Mouse (Mus musculus) neural tube, embryonic 12.5 days (tissue): ENCODE data around the gene Agfg2. TPM values are rescaled to one million over a fixed set of nuclear protein-coding genes. Genes with fewer than 3 reads are reported as not detected.

Experiments
- polyA plus RNA-seq: library from polyadenylated mRNA; unstranded; fragments of >200 nt; fragmentation: Nextera tagmentation; extraction: Ambion mirVana; gene quantifications from 2 replicates; pipeline ENCODE4 v1.2.1, GENCODE M21; 2016

Agfg2 gene
- polyA plus RNA-seq, 1 experiment from 2014 or later, result 20.8 TPM

Other genes starting within 250 kb of the Agfg2 start
- gene Zan, start 207.7 kb downstream of the Agfg2 start, polyA plus RNA-seq, result 0.04 and 0.09 TPM in 2 replicates
- 65.4 and 71.0 TPM in 2 replicates for gene Pop7, start 182.2 kb downstream of the Agfg2 start, polyA plus RNA-seq
- gene Gigyf1, start 166.2 kb downstream of the Agfg2 start, polyA plus RNA-seq, result 17.6 and 19.4 TPM in 2 replicates
- not detected in 2 replicates for gene Epo, start 151.5 kb downstream of the Agfg2 start, polyA plus RNA-seq
- 468 and 494 TPM in 2 replicates for gene Gnb2, start 151.2 kb downstream of the Agfg2 start, polyA plus RNA-seq
- 109 and 118 TPM in 2 replicates for gene Actl6b, start 131.2 kb downstream of the Agfg2 start, polyA plus RNA-seq
- 1.8 TPM in 2 replicates for gene Tfr2, start 114.9 kb downstream of the Agfg2 start, polyA plus RNA-seq
- 36.8 and 42.1 TPM in 2 replicates for gene Mospd3, start 83.7 kb downstream of the Agfg2 start, polyA plus RNA-seq
- gene Pcolce, start 70.9 kb downstream of the Agfg2 start, polyA plus RNA-seq, result 51.8 and 52.0 TPM in 2 replicates
- 0.11 and 0.39 TPM in 2 replicates for gene Fbxo24, start 55.7 kb downstream of the Agfg2 start, polyA plus RNA-seq
- gene Lrch4, start 55.6 kb downstream of the Agfg2 start, polyA plus RNA-seq, result 29.4 and 32.5 TPM in 2 replicates
- 8.9 and 9.4 TPM in 2 replicates for gene Gm20605, start 55.6 kb downstream of the Agfg2 start, polyA plus RNA-seq
- gene Sap25, start 43.4 kb downstream of the Agfg2 start, polyA plus RNA-seq, result 7.6 and 9.5 TPM in 2 replicates
- 0.19 and 0.29 TPM in 2 replicates for gene Irs3, start 39.0 kb downstream of the Agfg2 start, polyA plus RNA-seq
- gene Nyap1, start 56.9 kb upstream of the Agfg2 start, polyA plus RNA-seq, result 16.4 and 21.8 TPM in 2 replicates
- gene Tsc22d4, start 61.0 kb upstream of the Agfg2 start, polyA plus RNA-seq, result 68.4 and 68.7 TPM in 2 replicates
- gene Ppp1r35, start 94.1 kb upstream of the Agfg2 start, polyA plus RNA-seq, result 61.5 TPM in 2 replicates
- gene Mepce, start 102.9 kb upstream of the Agfg2 start, polyA plus RNA-seq, result 11.3 and 15.4 TPM in 2 replicates
- gene Zcwpw1, start 103.1 kb upstream of the Agfg2 start, polyA plus RNA-seq, result 12.2 and 16.6 TPM in 2 replicates
- 0.57 and 0.93 TPM in 2 replicates for gene Pilra, start 151.6 kb upstream of the Agfg2 start, polyA plus RNA-seq
- not detected in 2 replicates for gene Pilrb1, start 173.4 kb upstream of the Agfg2 start, polyA plus RNA-seq
- not detected in 2 replicates for gene Pilrb2, start 187.1 kb upstream of the Agfg2 start, polyA plus RNA-seq
- not detected in 2 replicates for gene Cyp3a13, start 236.9 kb upstream of the Agfg2 start, polyA plus RNA-seq